Mouse (Mus musculus) gastrocnemius, adult 2 months (tissue): ENCODE measurements around the gene Myo19. TPM values are rescaled to one million over a fixed set of nuclear protein-coding genes. Genes with fewer than 3 reads are reported as not detected.
A peak's percentile ranks its signal among the peaks of the same experiment; 100 is the strongest.

ENCODE experiments used
- DNase-seq: peaks from one replicate; pipeline ENCODE4 v3.0.0; 2022
- H3K27ac ChIP-seq: fragments of 200-600 bp; 2 replicates; pipeline ENCODE4 v1.8.1; 2022; ENCODE audit warnings: mild to moderate bottlenecking
- H3K4me3 ChIP-seq: fragments of 200-600 bp; 2 replicates; pipeline ENCODE4 v1.8.1; 2022; ENCODE audit warnings: mild to moderate bottlenecking, moderate library complexity
- CTCF ChIP-seq: fragments of 200-600 bp; IDR thresholded peaks from 2 replicates; pipeline ENCODE4 v1.8.1; 2022; ENCODE audit warnings: antibody characterized with exemption, mild to moderate bottlenecking, moderate library complexity
- intact Hi-C: fragments of 180-260 bp; cut with DNase I; formaldehyde crosslinking; loops from one replicate; pipeline ENCODE4 v1.15.1; 2025
- total RNA-seq, 2 experiments: library from RNA; stranded (reverse); gene quantifications; 2 replicates each; pipeline ENCODE4 v1.2.3; 2021

Gene Myo19
- total RNA-seq, 2 experiments from 2014 or later, result 3.1 to 4.6 TPM

DNA sequence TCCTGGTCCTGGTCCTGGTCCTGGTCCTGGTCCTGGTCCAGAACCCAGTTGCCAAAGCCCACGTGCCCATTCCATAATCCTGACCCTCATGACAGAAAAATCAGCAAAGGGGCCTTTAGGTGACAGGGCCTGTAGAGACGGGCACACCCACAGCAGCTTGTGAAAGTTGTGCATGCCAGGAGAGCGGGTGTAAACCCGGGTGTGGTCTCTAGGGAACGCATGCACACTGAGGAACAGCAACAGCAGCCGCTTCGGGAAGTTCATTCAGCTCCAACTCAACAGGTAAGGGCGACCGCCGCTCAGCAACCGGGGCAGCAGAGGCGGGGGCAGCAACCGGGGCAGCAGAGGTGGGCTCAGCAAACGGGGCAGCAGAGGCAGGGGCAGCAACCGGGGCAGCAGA, 13.2 kb downstream of the Myo19 start:
- intact Hi-C loops, result no loop called here
- Histone ChIP-seq H3K27ac (no peak overlapping the region), H3K4me3 (no peak overlapping the region)
- TF ChIP-seq CTCF, result no peak
- DNase-seq, result no peak

DNA sequence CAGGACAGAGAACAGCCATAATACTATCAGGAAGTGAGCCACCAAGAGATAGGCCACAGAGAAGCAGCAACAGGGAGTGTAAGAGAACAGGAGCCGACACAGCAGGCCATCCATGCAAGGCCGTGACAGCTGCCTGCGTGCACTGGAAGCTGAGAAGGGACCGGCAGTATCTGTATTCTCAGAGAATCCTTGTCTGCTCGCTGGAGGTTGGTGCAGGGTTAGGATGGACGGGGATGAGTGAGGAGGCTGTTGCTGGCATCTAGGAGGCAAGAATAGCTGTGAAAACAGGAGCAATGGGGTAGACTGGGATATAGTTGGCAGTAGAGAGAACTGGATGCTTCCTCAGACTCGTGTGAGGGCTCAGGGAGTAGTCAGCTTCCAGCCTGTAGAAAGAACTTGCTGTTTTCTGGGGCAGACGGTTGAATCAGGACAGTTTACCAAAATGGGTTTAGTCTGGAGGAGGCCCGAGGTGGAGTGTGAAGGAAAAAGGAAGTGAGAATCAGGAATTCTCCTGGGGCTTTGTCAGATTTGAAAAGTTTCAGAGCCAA, 24.7 kb downstream of the Myo19 start:
- DNase-seq, result no peak
- Histone ChIP-seq H3K27ac (no peak overlapping the region), H3K4me3 (no peak overlapping the region)
- intact Hi-C loops, result no loop called here
- TF ChIP-seq CTCF, result no peak

- intact Hi-C loops, result no loop called here
- DNase-seq, result no peak
- TF ChIP-seq CTCF, result no peak
- H3K27ac ChIP-seq, result no peak overlapping the region
- no peak overlapping the region for H3K4me3 ChIP-seq
Observed at GRCm38 (mm10) chr11:84907081-84907480, 27.1 kb downstream of the Myo19 start.

DNA sequence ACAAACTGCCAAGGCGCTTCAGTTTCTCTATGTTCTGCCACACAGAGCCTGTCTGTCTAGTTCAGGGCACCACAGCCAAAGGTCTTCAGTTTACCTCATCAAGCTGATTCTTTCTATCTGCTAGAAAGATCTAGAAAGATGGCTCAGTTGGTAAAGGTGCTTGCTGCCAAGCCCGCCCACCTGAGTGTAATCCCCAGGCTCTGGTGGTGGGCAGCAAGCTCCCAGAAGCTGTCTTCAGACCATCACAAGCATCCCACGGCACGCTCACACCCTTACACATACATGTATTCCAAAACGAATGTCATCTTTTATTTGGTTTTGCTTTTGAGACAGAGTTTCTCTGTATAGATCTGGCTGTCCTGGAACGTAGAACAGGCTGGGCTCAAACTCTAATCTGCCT, 28.5 kb downstream of the Myo19 start:
- no peak overlapping the region for H3K4me3 ChIP-seq
- intact Hi-C loops, result no loop called here
- no peak overlapping the region for H3K27ac ChIP-seq
- TF ChIP-seq CTCF, result no peak
- no peak for DNase-seq

GRCm38 (mm10) chr11:84910411-84910810, 30.5 kb downstream of the Myo19 start:
- TF ChIP-seq CTCF, result no peak

GRCm38 (mm10) chr11:84914673-84915072, 34.7 kb downstream of the Myo19 start:
- TF ChIP-seq CTCF, result no peak
- H3K27ac ChIP-seq, result no peak overlapping the region
- DNase-seq, result no peak
- intact Hi-C loops, result loop anchor here (5.0 kb wide), 2 partner anchors 268 to 348 kb away; no protein-coding TSS in a partner anchor
- no peak overlapping the region for H3K4me3 ChIP-seq

More at GRCm38 (mm10) chr11:84910411-84910810, 30.5 kb downstream of the Myo19 start:
- no peak overlapping the region for H3K27ac ChIP-seq
- no peak for DNase-seq
- intact Hi-C loops, result no loop called here
- H3K4me3 ChIP-seq, result no peak overlapping the region

- no peak for TF ChIP-seq CTCF
- Histone ChIP-seq H3K4me3 (peak within 1 kb of the TSS; percentile 93), H3K27ac (peak within 1 kb of the TSS; percentile 82)
- intact Hi-C loops, result loop anchor here (5.0 kb wide), 2 partner anchors 266 to 346 kb away; no protein-coding TSS in a partner anchor
- DNase-seq, result peak; percentile 84
Observed at GRCm38 (mm10) chr11:84916053-84916702, 36.2 kb downstream of the Myo19 start, which contains the start of gene Znhit3. Gene Znhit3, minus strand, starts transcription at chr11:84916366.

- intact Hi-C loops, result loop anchor here (5.0 kb wide), 2 partner anchors 265 to 345 kb away; no protein-coding TSS in a partner anchor
- Histone ChIP-seq H3K27ac (peak overlapping the region; percentile 82), H3K4me3 (peak overlapping the region; percentile 93)
- TF ChIP-seq CTCF, result no peak
- DNase-seq, result no peak
Observed at GRCm38 (mm10) chr11:84916703-84917300, 36.9 kb downstream of the Myo19 start.

DNA sequence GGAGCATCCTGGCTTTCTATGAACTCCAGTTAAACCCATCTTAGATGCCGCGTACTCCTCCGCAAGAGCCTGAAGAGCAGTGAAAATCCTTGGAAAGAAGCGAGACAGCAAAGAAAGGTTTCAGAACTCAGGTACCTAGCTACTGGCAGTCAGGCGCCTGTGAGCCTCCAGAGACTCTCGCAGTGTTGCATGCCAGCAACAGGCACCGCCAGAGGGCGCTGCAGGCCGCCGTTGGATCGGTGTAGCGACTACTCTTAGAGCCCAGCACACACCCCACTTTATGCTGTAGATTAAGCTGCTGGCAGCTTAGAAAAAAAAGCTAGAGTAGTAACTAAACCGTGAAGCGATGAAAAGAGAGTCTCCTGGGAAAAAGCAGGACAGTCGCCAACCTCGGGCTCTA, 38.5 kb downstream of the Myo19 start:
- DNase-seq, result peak; percentile 90
- Histone ChIP-seq H3K4me3 (peak overlapping the region; percentile 57), H3K27ac (no peak overlapping the region)
- TF ChIP-seq CTCF, result peak; percentile 98; the same call in 1 of the 2 replicates
- intact Hi-C loops, result loop anchor here (2.0 to 5.0 kb wide), 3 partner anchors 62 to 344 kb away; no protein-coding TSS in a partner anchor

DNA sequence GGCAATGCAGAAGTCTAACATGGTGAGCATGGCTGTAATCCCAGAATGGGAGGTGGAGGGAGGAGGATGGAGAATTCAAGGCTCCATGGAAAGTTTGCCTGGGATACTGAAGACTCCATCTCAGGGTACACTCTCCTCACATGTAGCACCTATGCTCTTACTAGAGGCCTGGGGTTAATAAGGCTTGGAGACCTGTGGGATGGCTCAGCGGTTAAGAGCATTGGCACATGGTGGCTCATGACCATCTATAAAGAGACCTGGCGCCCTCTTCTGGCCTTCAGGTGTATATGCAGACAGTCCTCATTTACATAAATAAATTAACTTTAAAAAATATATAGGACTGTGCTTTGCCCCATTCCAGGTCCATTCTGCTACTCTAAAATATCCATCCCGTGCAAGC, 39.3 kb downstream of the Myo19 start:
- Histone ChIP-seq H3K27ac (no peak overlapping the region), H3K4me3 (no peak overlapping the region)
- peak; percentile 37 for DNase-seq
- intact Hi-C loops, result loop anchor here (2.0 to 5.0 kb wide), 3 partner anchors 62 to 343 kb away; no protein-coding TSS in a partner anchor
- peak; percentile 67 for TF ChIP-seq CTCF

DNA sequence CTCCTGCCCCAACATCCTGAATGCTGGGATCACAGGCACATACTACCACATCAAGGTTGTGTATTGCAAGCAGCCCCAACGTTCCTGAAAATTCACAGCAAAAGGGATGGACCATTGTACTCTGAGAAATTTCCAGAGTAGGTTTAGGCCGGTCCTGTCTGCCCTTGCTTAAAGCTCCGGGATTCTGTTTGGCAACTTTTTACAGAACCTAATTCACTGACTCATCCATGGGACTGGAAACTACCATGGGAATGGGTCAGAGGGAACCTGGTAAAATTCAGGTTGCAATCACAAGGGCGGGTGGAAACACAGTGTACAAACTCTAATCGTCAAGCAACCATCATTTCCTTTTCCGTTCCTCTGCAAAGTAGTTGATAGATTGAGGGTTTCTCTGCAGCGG, 40.0 kb downstream of the Myo19 start:
- TF ChIP-seq CTCF, result no peak

GRCm38 (mm10) chr11:84920981-84921380, 41.0 kb downstream of the Myo19 start:
- Histone ChIP-seq H3K27ac (no peak overlapping the region), H3K4me3 (no peak overlapping the region)
- no peak for TF ChIP-seq CTCF
- DNase-seq, result no peak
- intact Hi-C loops, result no loop called here

More for the DNA sequence above, 40.0 kb downstream of the Myo19 start:
- intact Hi-C loops, result loop anchor here (2.0 to 5.0 kb wide), 3 partner anchors 61 to 342 kb away; no protein-coding TSS in a partner anchor
- no peak overlapping the region for H3K27ac ChIP-seq
- no peak for DNase-seq
- H3K4me3 ChIP-seq, result no peak overlapping the region

DNA sequence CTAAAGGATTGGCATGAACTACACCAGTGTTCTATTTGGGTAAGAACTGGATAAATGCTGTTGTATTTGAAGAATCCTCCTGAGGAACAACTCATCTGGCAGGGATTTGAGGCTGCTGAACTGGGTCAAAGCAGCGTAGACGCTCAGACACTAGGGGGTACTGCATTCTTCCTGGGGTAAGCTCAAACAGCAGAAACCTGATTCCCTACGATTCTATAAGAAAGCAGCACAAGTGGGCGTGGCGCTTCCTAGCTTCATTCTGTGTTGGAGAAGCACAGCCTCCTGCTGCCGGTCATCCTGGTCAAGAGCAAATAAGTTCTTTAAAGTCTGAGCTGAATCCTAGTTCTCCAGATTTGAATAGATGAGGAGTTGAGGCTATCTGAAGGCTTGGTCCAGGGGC, 52.3 kb downstream of the Myo19 start:
- DNase-seq, result no peak
- H3K4me3 ChIP-seq, result no peak overlapping the region
- intact Hi-C loops, result no loop called here
- TF ChIP-seq CTCF, result no peak
- no peak overlapping the region for H3K27ac ChIP-seq
